Mouse (Mus musculus) lung, embryonic 16.5 days (tissue): ENCODE data around the gene Tsc22d3. TPM values are rescaled to one million over a fixed set of nuclear protein-coding genes. Genes with fewer than 3 reads are reported as not detected.

ENCODE experiments used
- ATAC-seq: fragments of 200-750 bp; cut with Nextera tagmentation; 2 replicates; pipeline ENCODE4 v1.8.0; 2017; ENCODE audit warnings: low read depth, mild to moderate bottlenecking, moderate library complexity
- H3K27ac ChIP-seq: fragments of 300-500 bp; sonication (generic); 2 replicates; pipeline ENCODE4 v1.5.1; 2014; ENCODE audit warnings: mild to moderate bottlenecking, control low read depth, low read length
- H3K27me3 ChIP-seq: fragments of 300-500 bp; sonication (generic); 2 replicates; pipeline ENCODE4 v1.6.1; 2014; ENCODE audit warnings: low read depth, low read length, mixed read lengths; ENCODE audit not compliant: control insufficient read depth, insufficient read depth
- H3K36me3 ChIP-seq: fragments of 300-500 bp; sonication (generic); 2 replicates; pipeline ENCODE4 v1.6.1; 2014; ENCODE audit warnings: low read length; ENCODE audit not compliant: control insufficient read depth, insufficient read depth
- H3K4me1 ChIP-seq: fragments of 300-500 bp; sonication (generic); replicated peaks from 2 replicates; pipeline ENCODE4 v1.6.1; 2014; ENCODE audit warnings: low read length, mixed read lengths; ENCODE audit not compliant: control insufficient read depth, insufficient read depth
- H3K4me2 ChIP-seq: fragments of 300-500 bp; sonication (generic); 2 replicates; pipeline ENCODE4 v1.6.1; 2014; ENCODE audit warnings: low read depth, low read length, control low read depth
- H3K4me3 ChIP-seq: fragments of 300-500 bp; sonication (generic); 2 replicates; pipeline ENCODE4 v1.5.1; 2014; ENCODE audit warnings: mild to moderate bottlenecking, low read length, control low read depth
- H3K9ac ChIP-seq: fragments of 300-500 bp; sonication (generic); 2 replicates; pipeline ENCODE4 v1.6.1; 2014; ENCODE audit warnings: low read length, control low read depth
- H3K9me3 ChIP-seq: fragments of 300-500 bp; sonication (generic); 2 replicates; pipeline ENCODE4 v1.6.1; 2016; ENCODE audit warnings: low read length; ENCODE audit not compliant: control insufficient read depth
- WGBS: fragments of 180-500 bp; shearing (Covaris S2); extraction: QIAGEN DNeasy Blood & Tissue Kit; methylation state at CpG from one replicate; pipeline ENCODE4 v1.1.7; 2014; 5-methylcytosine and 5-hydroxymethylcytosine counted together
- polyA plus RNA-seq: library from polyadenylated mRNA; unstranded; fragments of >200 nt; fragmentation: Nextera tagmentation; extraction: Ambion mirVana; gene quantifications from 2 replicates; pipeline ENCODE4 v1.2.1, GENCODE M21; 2015

Gene Tsc22d3
- polyA plus RNA-seq, 1 experiment from 2014 or later = 119 TPM

GRCm38 (mm10) chrX:140538649-140539048 is 61.8 kb downstream of the Tsc22d3 start:
- no peak for ATAC-seq
- H3K4me2 ChIP-seq = no peak overlapping the region
- H3K4me3 ChIP-seq = no peak overlapping the region
- peaks cover 10% of the 10 kb centered on the region for H3K4me1 ChIP-seq
- H3K9me3 ChIP-seq = no peaks in the 10 kb centered on the region
- H3K27ac ChIP-seq = peak overlapping the region; percentile 26; the same call in 1 of the 2 replicates
- H3K36me3 ChIP-seq = no peaks in the 10 kb centered on the region; the same call in 1 of the 2 replicates
- no peak overlapping the region for H3K9ac ChIP-seq
- WGBS = 52% methylated on average over 2 of the region's 2 CpGs
- H3K27me3 ChIP-seq = no peaks in the 10 kb centered on the region

GRCm38 (mm10) chrX:140537662-140538061 is 62.8 kb downstream of the Tsc22d3 start:
- 28% methylated on average over 6 of the region's 6 CpGs for WGBS
- Histone ChIP-seq H3K4me3 (no peak overlapping the region), H3K36me3 (no peaks in the 10 kb centered on the region; the same call in 1 of the 2 replicates), H3K4me1 (peaks cover 8% of the 10 kb centered on the region), H3K9me3 (no peaks in the 10 kb centered on the region), H3K27ac (no peak overlapping the region), H3K9ac (no peak overlapping the region), H3K4me2 (no peak overlapping the region), H3K27me3 (no peaks in the 10 kb centered on the region)
- no peak for ATAC-seq

GRCm38 (mm10) chrX:140535487-140535886 is 65.0 kb downstream of the Tsc22d3 start:
- 6% methylated on average over 1 of the region's 1 CpGs for WGBS
- peak; percentile 28; the same call in 1 of the 2 replicates for ATAC-seq
- no peak overlapping the region for H3K27ac ChIP-seq

GRCm38 (mm10) chrX:140534306-140534705 is 66.2 kb downstream of the Tsc22d3 start:
- no peaks in the 10 kb centered on the region for H3K4me1 ChIP-seq
- no peak overlapping the region for H3K27ac ChIP-seq
- H3K9ac ChIP-seq = no peak overlapping the region
- no peaks in the 10 kb centered on the region for H3K9me3 ChIP-seq
- no peak overlapping the region for H3K4me3 ChIP-seq
- no peak overlapping the region for H3K4me2 ChIP-seq
- H3K36me3 ChIP-seq = no peaks in the 10 kb centered on the region
- ATAC-seq = no peak
- 60% methylated on average over 3 of the region's 3 CpGs for WGBS
- H3K27me3 ChIP-seq = peaks cover 4% of the 10 kb centered on the region

More at GRCm38 (mm10) chrX:140535487-140535886, 65.0 kb downstream of the Tsc22d3 start:
- H3K4me1 ChIP-seq = no peaks in the 10 kb centered on the region
- H3K9me3 ChIP-seq = no peaks in the 10 kb centered on the region
- no peaks in the 10 kb centered on the region; the same call in 1 of the 2 replicates for H3K36me3 ChIP-seq
- no peak overlapping the region for H3K4me2 ChIP-seq
- H3K9ac ChIP-seq = no peak overlapping the region
- peaks cover 4% of the 10 kb centered on the region for H3K27me3 ChIP-seq
- no peak overlapping the region for H3K4me3 ChIP-seq

- no peak overlapping the region for H3K27ac ChIP-seq
- H3K9me3 ChIP-seq = no peaks in the 10 kb centered on the region
- WGBS = 60% methylated on average over 6 of the region's 6 CpGs
- peaks cover 4% of the 10 kb centered on the region for H3K27me3 ChIP-seq
- ATAC-seq = no peak
- H3K4me2 ChIP-seq = no peak overlapping the region
- no peak overlapping the region for H3K9ac ChIP-seq
- H3K4me1 ChIP-seq = no peaks in the 10 kb centered on the region
- no peaks in the 10 kb centered on the region for H3K36me3 ChIP-seq
- H3K4me3 ChIP-seq = no peak overlapping the region
Observed at GRCm38 (mm10) chrX:140532325-140532724, 68.1 kb downstream of the Tsc22d3 start.

- Histone ChIP-seq H3K4me1 (no peaks in the 10 kb centered on the region), H3K27ac (no peak overlapping the region), H3K9ac (no peak overlapping the region), H3K4me3 (no peak overlapping the region), H3K9me3 (no peaks in the 10 kb centered on the region), H3K4me2 (no peak overlapping the region), H3K27me3 (peaks cover 4% of the 10 kb centered on the region), H3K36me3 (no peaks in the 10 kb centered on the region)
- WGBS = 73% methylated on average over 2 of the region's 2 CpGs
- ATAC-seq = no peak
Observed at GRCm38 (mm10) chrX:140531356-140531755, 69.1 kb downstream of the Tsc22d3 start.

- no peak overlapping the region for H3K27ac ChIP-seq
- H3K4me3 ChIP-seq = no peak overlapping the region
- no peaks in the 10 kb centered on the region for H3K4me1 ChIP-seq
- WGBS = 73% methylated on average over 5 of the region's 5 CpGs
- no peaks in the 10 kb centered on the region for H3K9me3 ChIP-seq
- H3K4me2 ChIP-seq = no peak overlapping the region
- no peak overlapping the region for H3K9ac ChIP-seq
- H3K36me3 ChIP-seq = no peaks in the 10 kb centered on the region
- no peak for ATAC-seq
- peaks cover 4% of the 10 kb centered on the region for H3K27me3 ChIP-seq
Observed at GRCm38 (mm10) chrX:140530632-140531031, 69.8 kb downstream of the Tsc22d3 start.

GRCm38 (mm10) chrX:140529074-140529561 is 71.3 kb downstream of the Tsc22d3 start:
- Histone ChIP-seq H3K4me3 (no peak overlapping the region), H3K9me3 (no peaks in the 10 kb centered on the region), H3K9ac (no peak overlapping the region), H3K27ac (no peak overlapping the region), H3K4me2 (no peak overlapping the region), H3K27me3 (peaks cover 4% of the 10 kb centered on the region), H3K4me1 (no peaks in the 10 kb centered on the region), H3K36me3 (no peaks in the 10 kb centered on the region)
- no peak for ATAC-seq
- WGBS = 66% methylated on average over 5 of the region's 5 CpGs

- Histone ChIP-seq H3K27me3 (peaks cover 4% of the 10 kb centered on the region), H3K9me3 (no peaks in the 10 kb centered on the region), H3K9ac (no peak overlapping the region), H3K36me3 (no peaks in the 10 kb centered on the region), H3K27ac (no peak overlapping the region), H3K4me2 (no peak overlapping the region), H3K4me1 (peaks cover 4% of the 10 kb centered on the region; the same call in 1 of the 2 replicates), H3K4me3 (no peak overlapping the region)
- no peak for ATAC-seq
- WGBS = 37% methylated on average over 6 of the region's 6 CpGs
Observed at GRCm38 (mm10) chrX:140527231-140527630, 73.2 kb downstream of the Tsc22d3 start.

- Histone ChIP-seq H3K4me2 (no peak overlapping the region), H3K27me3 (no peaks in the 10 kb centered on the region), H3K4me1 (peaks cover 7% of the 10 kb centered on the region; the same call in 1 of the 2 replicates), H3K9me3 (no peaks in the 10 kb centered on the region), H3K36me3 (no peaks in the 10 kb centered on the region), H3K9ac (no peak overlapping the region), H3K27ac (no peak overlapping the region), H3K4me3 (no peak overlapping the region)
- ATAC-seq = no peak
- WGBS = 88% methylated on average over 5 of the region's 5 CpGs
Observed at GRCm38 (mm10) chrX:140526253-140526618, 74.2 kb downstream of the Tsc22d3 start.
